Mouse (Mus musculus): ENCODE measurements at regions not wholly inside any gene's neighbourhood (a gene's known extent, or its start where the extent isn't known, plus 50 kb on each side); places are given as distances from the start of the nearest gene placed in this dataset.
"Not testable (repeated sequence)": the region's sequence is repeated elsewhere in the genome, so short reads cannot be mapped to it uniquely, and the experiment has no call there.

DNA sequence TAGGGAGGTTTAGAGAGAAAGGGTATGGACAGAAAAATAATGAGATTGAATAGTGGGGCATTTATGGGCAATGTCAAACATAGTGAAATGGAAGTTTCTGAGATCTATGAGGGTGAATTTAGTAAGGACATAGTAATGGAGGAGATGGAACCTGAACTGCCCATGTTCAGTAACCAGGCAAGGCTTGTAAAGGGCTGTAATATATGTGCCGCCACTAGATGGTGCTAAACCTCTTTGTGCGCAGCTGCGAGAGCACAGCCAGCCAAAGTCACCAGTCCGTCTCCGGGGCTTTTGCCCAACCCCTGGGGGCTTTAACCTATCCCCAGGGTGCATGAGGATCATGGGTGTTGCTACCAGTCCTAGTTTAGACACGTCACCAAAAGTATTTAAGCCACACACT, 77.7 kb upstream of the Vmn2r25 start:
- WGBS, result 0% methylated on average over 5 of the region's 6 CpGs

DNA sequence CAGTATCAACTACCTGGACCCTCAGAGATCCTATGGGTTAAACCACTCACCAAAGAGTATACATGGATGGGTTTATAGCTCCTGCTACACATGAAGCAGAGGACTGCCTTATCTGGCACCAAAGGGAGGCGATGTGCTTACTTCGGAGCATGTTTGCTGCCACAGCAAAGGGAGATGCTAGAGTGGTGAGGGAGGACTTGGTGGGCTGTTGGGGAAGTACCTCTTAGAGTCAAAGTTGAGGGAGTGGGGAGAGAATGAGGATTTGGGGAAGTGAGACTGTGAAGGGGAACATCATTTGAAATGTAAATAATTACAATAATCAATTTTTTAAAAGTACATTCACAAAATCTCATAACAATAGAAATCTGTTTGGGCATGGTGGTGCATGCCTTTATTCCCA, 84.7 kb upstream of the Vmn2r25 start:
- H3K27ac ChIP-seq (ENCODE audit: insufficient read depth, low read depth, low read length), result no peak overlapping the region
- no peaks in the 10 kb centered on the region for H3K27me3 ChIP-seq (replicated peaks; ENCODE audit: control insufficient read depth, insufficient read depth, low read length)
- TF ChIP-seq CTCF (conservative IDR thresholded peaks at IDR 0.05; ENCODE audit: insufficient read depth, insufficient read length, low read depth, low read length) (no peak), POLR2A (IDR thresholded peaks at IDR 0.05; ENCODE audit: low read depth, low read length) (no peak)
- no peaks in the 10 kb centered on the region for H3K36me3 ChIP-seq (ENCODE audit: control insufficient read depth, insufficient read depth, low read length)
- 99% methylated on average over 2 of the region's 2 CpGs for WGBS
- no peak for DNase-seq
- no peaks in the 10 kb centered on the region for H3K4me1 ChIP-seq (ENCODE audit: control insufficient read depth, insufficient read depth, low read length)
- H3K4me3 ChIP-seq (ENCODE audit: insufficient read depth, low read depth, low read length), result no peak overlapping the region

More for the DNA sequence above, 77.7 kb upstream of the Vmn2r25 start:
- H3K27ac ChIP-seq (ENCODE audit: insufficient read depth, low read depth, low read length); H3K36me3 ChIP-seq (ENCODE audit: control insufficient read depth, insufficient read depth, low read length); H3K4me3 ChIP-seq (ENCODE audit: insufficient read depth, low read depth, low read length); H3K27me3 ChIP-seq (replicated peaks; ENCODE audit: control insufficient read depth, insufficient read depth, low read length); H3K4me1 ChIP-seq (ENCODE audit: control insufficient read depth, insufficient read depth, low read length): not testable (repeated sequence)
- peak; percentile 47 for DNase-seq

DNA sequence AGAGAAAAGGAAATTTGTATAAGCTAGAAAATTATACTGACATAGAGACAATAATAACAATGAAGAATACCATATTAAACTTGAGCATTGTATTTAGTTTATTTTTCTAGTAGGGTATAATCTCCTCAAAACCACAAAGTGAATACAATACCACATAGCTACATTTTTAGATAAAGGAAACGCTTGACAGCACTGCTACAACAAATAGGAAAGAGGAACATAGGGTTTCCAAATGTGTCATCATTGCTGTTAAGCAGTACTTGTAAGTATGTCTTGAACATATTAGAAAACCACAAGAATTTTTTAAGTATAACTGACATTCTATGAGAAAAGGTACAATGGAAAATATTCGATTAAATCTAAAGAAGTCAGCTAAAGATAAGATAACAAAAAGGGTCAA, 63.0 kb upstream of the Vmn2r26 start:
- no peaks in the 10 kb centered on the region for H3K27me3 ChIP-seq (replicated peaks; ENCODE audit: control insufficient read depth, insufficient read depth, low read length)
- DNase-seq, result no peak
- H3K4me1 ChIP-seq (ENCODE audit: control insufficient read depth, insufficient read depth, low read length), result no peaks in the 10 kb centered on the region
- no peaks in the 10 kb centered on the region for H3K36me3 ChIP-seq (ENCODE audit: control insufficient read depth, insufficient read depth, low read length)
- TF ChIP-seq CTCF (conservative IDR thresholded peaks at IDR 0.05; ENCODE audit: insufficient read depth, insufficient read length, low read depth, low read length) (no peak), POLR2A (IDR thresholded peaks at IDR 0.05; ENCODE audit: low read depth, low read length) (no peak)
- no peak overlapping the region for H3K4me3 ChIP-seq (ENCODE audit: insufficient read depth, low read depth, low read length)
- no peak overlapping the region for H3K27ac ChIP-seq (ENCODE audit: insufficient read depth, low read depth, low read length)
- WGBS, result 83% methylated on average over 2 of the region's 2 CpGs

DNA sequence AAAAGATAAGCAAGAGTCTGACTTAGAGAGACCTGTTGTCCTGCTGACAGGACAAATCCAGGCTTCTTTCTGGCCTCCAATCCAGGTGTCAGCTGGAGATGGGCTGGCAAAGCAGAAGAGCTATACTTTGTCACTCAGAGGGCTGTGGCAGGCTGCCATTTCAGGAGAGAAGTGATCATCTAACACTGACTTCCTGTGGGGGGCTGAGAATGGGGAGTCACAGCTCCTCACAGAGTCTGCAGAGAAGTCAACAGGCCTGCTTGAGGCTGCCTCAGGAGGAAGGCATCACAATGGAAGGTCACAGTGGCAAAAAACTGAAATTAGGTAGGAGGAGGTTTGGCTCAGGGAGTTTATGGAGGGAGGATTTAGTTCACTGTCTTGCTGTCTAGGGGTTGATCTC, 53.2 kb upstream of the Vmn2r26 start:
- H3K4me1 ChIP-seq (ENCODE audit: control insufficient read depth, insufficient read depth, low read length), result no peaks in the 10 kb centered on the region
- H3K36me3 ChIP-seq (ENCODE audit: control insufficient read depth, insufficient read depth, low read length), result no peaks in the 10 kb centered on the region
- TF ChIP-seq POLR2A (IDR thresholded peaks at IDR 0.05; ENCODE audit: low read depth, low read length) (no peak), CTCF (conservative IDR thresholded peaks at IDR 0.05; ENCODE audit: insufficient read depth, insufficient read length, low read depth, low read length) (no peak)
- no peaks in the 10 kb centered on the region for H3K27me3 ChIP-seq (replicated peaks; ENCODE audit: control insufficient read depth, insufficient read depth, low read length)
- no peak overlapping the region for H3K4me3 ChIP-seq (ENCODE audit: insufficient read depth, low read depth, low read length)
- DNase-seq, result no peak
- no peak overlapping the region for H3K27ac ChIP-seq (ENCODE audit: insufficient read depth, low read depth, low read length)
